Mouse (Mus musculus) small intestine, adult 2 months (tissue): ENCODE measurements around the gene Rasgef1b.

Experiments used
- CTCF ChIP-seq: fragments of 200-500 bp; IDR thresholded peaks from 2 replicates; pipeline ENCODE4 v1.5.1; 2012; ENCODE audit warnings: low read depth, mild to moderate bottlenecking, control low read depth, inconsistent platforms, low read length, moderate library complexity, mixed read lengths; ENCODE audit not compliant: insufficient replicate concordance, insufficient read length; ENCODE audit errors: extremely low read depth
- POLR2A ChIP-seq: fragments of 200-500 bp; IDR thresholded peaks from 2 replicates; pipeline ENCODE4 v1.6.1; 2012; ENCODE audit warnings: low read depth, mild to moderate bottlenecking, control low read depth, inconsistent platforms, low read length, moderate library complexity

GRCm38 (mm10) chr5:99633548-99633947 is 95.3 kb downstream of the Rasgef1b start:
- TF ChIP-seq POLR2A (no peak), CTCF (no peak)
